Mouse (Mus musculus) left cerebral cortex, adult 2 months (tissue): ENCODE data around the gene Eva1a. TPM values are rescaled to one million over a fixed set of nuclear protein-coding genes. Genes with fewer than 3 reads are reported as not detected.

Experiments
- DNase-seq, 2 experiments: peaks; one replicate each; pipeline ENCODE4 v3.0.0; 2021 to 2022; ENCODE audit warnings: low spot score in 2 of 2, mixed read lengths in 1 of 2; ENCODE audit errors: extremely low spot score in 1 of 2
- H3K27ac ChIP-seq: fragments of 200-600 bp; 2 replicates; pipeline ENCODE4 v1.8.1; 2022
- H3K4me3 ChIP-seq: fragments of 200-600 bp; 2 replicates; pipeline ENCODE4 v1.8.1; 2022
- CTCF ChIP-seq: fragments of 200-600 bp; IDR thresholded peaks from 2 replicates; pipeline ENCODE4 v1.8.1; 2022; ENCODE audit warnings: antibody characterized with exemption, mild to moderate bottlenecking, moderate library complexity
- intact Hi-C: fragments of 180-260 bp; cut with DNase I; formaldehyde crosslinking; loops from one replicate; pipeline ENCODE4 v1.15.1; 2025
- total RNA-seq, 2 experiments: library from RNA; stranded (reverse); gene quantifications; 2 replicates each; pipeline ENCODE4 v1.2.3; 2021

The Eva1a gene
- total RNA-seq, 2 experiments from 2014 or later, result 13.0 to 13.8 TPM

- no peak for TF ChIP-seq CTCF
- intact Hi-C loops, result no loop called here
- H3K4me3 ChIP-seq, result no peak overlapping the region
These were observed 92.7 kb downstream of the Eva1a start for GRCm38 (mm10) chr6:82133592-82133978.

DNA sequence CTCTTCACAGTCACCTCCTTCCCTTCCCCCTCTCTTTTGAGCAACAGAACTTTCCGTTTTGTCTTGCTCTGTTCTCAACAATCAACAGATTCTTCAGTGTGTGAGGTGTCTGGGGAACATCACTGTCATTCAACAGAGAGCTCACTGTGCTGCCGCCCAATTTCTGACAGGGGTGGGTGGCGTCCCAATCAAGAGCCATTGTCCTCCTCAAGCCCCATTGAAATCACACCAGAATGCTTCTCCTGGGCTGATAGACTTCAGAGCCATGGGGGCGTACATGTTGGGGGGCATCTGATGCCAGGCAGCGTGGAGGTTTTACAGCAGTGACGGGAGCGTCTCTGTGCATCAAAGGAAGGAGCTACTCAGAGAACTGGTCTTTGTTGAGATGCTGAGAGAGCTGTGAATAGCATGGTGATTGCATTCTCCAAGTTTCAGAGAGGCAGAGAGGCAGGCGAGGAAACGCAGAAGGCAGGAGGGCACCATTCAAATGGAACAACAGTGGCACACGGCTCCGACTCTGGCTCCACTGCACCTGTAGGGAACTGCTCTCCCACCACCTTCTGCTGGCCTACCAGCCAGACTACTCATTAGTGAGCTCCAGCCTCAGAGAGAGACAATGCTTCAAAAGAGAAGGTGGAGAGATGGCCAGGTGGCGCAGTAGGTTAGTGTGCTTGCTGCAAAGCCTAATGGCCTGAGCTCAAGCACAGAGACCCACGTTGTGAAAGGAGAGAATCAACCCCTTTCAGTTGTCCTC, 95.3 kb downstream of the Eva1a start:
- no peak for DNase-seq

More at GRCm38 (mm10) chr6:82133592-82133978, 92.7 kb downstream of the Eva1a start:
- no peak overlapping the region for H3K27ac ChIP-seq
- DNase-seq, result no peak

More for the DNA sequence above, 95.3 kb downstream of the Eva1a start:
- intact Hi-C loops, result no loop called here
- Histone ChIP-seq H3K4me3 (no peak overlapping the region), H3K27ac (no peak overlapping the region)
- no peak for TF ChIP-seq CTCF

Other genes with a start within 250 kb of the Eva1a start
- gene Gcfc2, start 117.4 kb upstream of the Eva1a start, total RNA-seq, result 10 to 100 TPM in 1 of 2 experiments, 1 to 10 TPM in 1; 9.6 to 11.3 TPM
- 10 to 100 TPM; 30.4 to 35.0 TPM for gene Mrpl19, start 75.1 kb upstream of the Eva1a start, total RNA-seq